Mouse (Mus musculus) limb, embryonic 11.5 days (tissue): ENCODE results near the gene Rere. TPM values are rescaled to one million over a fixed set of nuclear protein-coding genes. Genes with fewer than 3 reads are reported as not detected.

Experiments used
- ATAC-seq: fragments of 200-750 bp; cut with Nextera tagmentation; 2 replicates; pipeline ENCODE4 v1.8.0; 2017; ENCODE audit warnings: low read depth; ENCODE audit not compliant: insufficient number of reproducible peaks, low FRiP score, low TSS enrichment
- DNase-seq: peaks from one replicate; pipeline ENCODE4 v3.0.0-alpha.2; 2015; ENCODE audit warnings: low spot score
- H3K27ac ChIP-seq: fragments of 300-500 bp; sonication (generic); replicated peaks from 2 replicates; pipeline ENCODE4 v1.5.1; 2014; ENCODE audit warnings: low read depth, mild to moderate bottlenecking, low read length
- H3K27me3 ChIP-seq: fragments of 300-500 bp; sonication (generic); 2 replicates; pipeline ENCODE4 v1.6.1; 2014; ENCODE audit warnings: mild to moderate bottlenecking, low read length, mixed read lengths; ENCODE audit not compliant: control insufficient read depth, insufficient read depth
- H3K36me3 ChIP-seq: fragments of 300-500 bp; sonication (generic); 2 replicates; pipeline ENCODE4 v1.6.1; 2014; ENCODE audit warnings: mild to moderate bottlenecking, low read length, moderate library complexity, mixed read lengths; ENCODE audit not compliant: control insufficient read depth, insufficient read depth
- H3K4me1 ChIP-seq: fragments of 300-500 bp; sonication (generic); 2 replicates; pipeline ENCODE4 v1.6.1; 2014; ENCODE audit warnings: low read length, mixed read lengths; ENCODE audit not compliant: control insufficient read depth, insufficient read depth
- H3K4me2 ChIP-seq: fragments of 300-500 bp; sonication (generic); 2 replicates; pipeline ENCODE4 v1.6.1; 2014; ENCODE audit warnings: low read depth, mild to moderate bottlenecking, moderate library complexity; ENCODE audit not compliant: severe bottlenecking
- H3K4me3 ChIP-seq: fragments of 300-500 bp; sonication (generic); 2 replicates; pipeline ENCODE4 v1.5.1; 2014; ENCODE audit warnings: low read depth, low read length
- H3K9ac ChIP-seq: fragments of 300-500 bp; sonication (generic); 2 replicates; pipeline ENCODE4 v1.6.1; 2014; ENCODE audit warnings: mild to moderate bottlenecking, low read length
- H3K9me3 ChIP-seq: fragments of 300-500 bp; sonication (generic); 2 replicates; pipeline ENCODE4 v1.6.1; 2016; ENCODE audit warnings: low read length; ENCODE audit not compliant: control insufficient read depth
- WGBS: fragments of 180-500 bp; shearing (Covaris S2); extraction: QIAGEN DNeasy Blood & Tissue Kit; methylation state at CpG from one replicate; pipeline ENCODE4 v1.1.7; 2014; 5-methylcytosine and 5-hydroxymethylcytosine counted together
- polyA plus RNA-seq: library from polyadenylated mRNA; unstranded; fragments of >200 nt; fragmentation: Nextera tagmentation; extraction: Ambion mirVana; gene quantifications from 2 replicates; pipeline ENCODE4 v1.2.1, GENCODE M21; 2014

Gene Rere
- polyA plus RNA-seq, 1 experiment from 2014 or later, result 37.9 TPM

- ATAC-seq (peak; percentile 40; the same call in 1 of the 2 replicates), DNase-seq (peak; percentile 77)
- Histone ChIP-seq H3K4me1 (no peaks in the 10 kb centered on the region), H3K4me3 (no peak overlapping the region), H3K36me3 (peaks cover 45% of the 10 kb centered on the region), H3K27me3 (no peaks in the 10 kb centered on the region), H3K4me2 (no peak overlapping the region), H3K27ac (no peak overlapping the region), H3K9me3 (no peaks in the 10 kb centered on the region), H3K9ac (no peak overlapping the region)
- 65% methylated on average over 5 of the region's 5 CpGs for WGBS
These were observed 33.4 kb upstream of the Rere start for GRCm38 (mm10) chr4:150248009-150248408.

GRCm38 (mm10) chr4:150248917-150249316 lies 32.5 kb upstream of the Rere start:
- Histone ChIP-seq H3K4me1 (no peaks in the 10 kb centered on the region), H3K4me2 (no peak overlapping the region), H3K27ac (no peak overlapping the region), H3K9ac (no peak overlapping the region), H3K27me3 (no peaks in the 10 kb centered on the region), H3K36me3 (peaks cover 40% of the 10 kb centered on the region), H3K9me3 (no peaks in the 10 kb centered on the region), H3K4me3 (no peak overlapping the region)
- WGBS, result 91% methylated on average over 5 of the region's 5 CpGs
- DNase-seq (no peak), ATAC-seq (no peak)

- Histone ChIP-seq H3K4me1 (no peaks in the 10 kb centered on the region), H3K9ac (no peak overlapping the region), H3K4me2 (no peak overlapping the region), H3K27me3 (no peaks in the 10 kb centered on the region), H3K9me3 (no peaks in the 10 kb centered on the region), H3K4me3 (no peak overlapping the region), H3K27ac (no peak overlapping the region), H3K36me3 (peaks cover 33% of the 10 kb centered on the region)
- ATAC-seq (no peak), DNase-seq (no peak)
- whole genome bisulfite sequencing, result 78% methylated on average over 5 of the region's 5 CpGs
These were observed 31.6 kb upstream of the Rere start for GRCm38 (mm10) chr4:150249731-150250270.

GRCm38 (mm10) chr4:150250549-150251422 lies 30.7 kb upstream of the Rere start:
- Histone ChIP-seq H3K4me2 (no peak overlapping the region), H3K36me3 (peaks cover 27% of the 10 kb centered on the region), H3K27ac (no peak overlapping the region), H3K4me3 (no peak overlapping the region), H3K27me3 (no peaks in the 10 kb centered on the region), H3K9ac (no peak overlapping the region), H3K4me1 (no peaks in the 10 kb centered on the region), H3K9me3 (no peaks in the 10 kb centered on the region)
- WGBS, result 71% methylated on average over 18 of the region's 18 CpGs
- DNase-seq (no peak), ATAC-seq (no peak)

- H3K36me3 ChIP-seq, result peaks cover 3% of the 10 kb centered on the region; the same call in 1 of the 2 replicates
- 72% methylated on average over 4 of the region's 4 CpGs for WGBS
- DNase-seq, result no peak
- no peak overlapping the region for H3K27ac ChIP-seq
- H3K27me3 ChIP-seq, result no peaks in the 10 kb centered on the region
- no peak overlapping the region for H3K4me2 ChIP-seq
- no peak overlapping the region for H3K9ac ChIP-seq
- no peak for ATAC-seq
- H3K4me3 ChIP-seq, result no peak overlapping the region
- H3K4me1 ChIP-seq, result no peaks in the 10 kb centered on the region
- H3K9me3 ChIP-seq, result no peaks in the 10 kb centered on the region
These were observed 27.0 kb upstream of the Rere start for GRCm38 (mm10) chr4:150254416-150254815.

GRCm38 (mm10) chr4:150255181-150255580 lies 26.3 kb upstream of the Rere start:
- no peak overlapping the region for H3K27ac ChIP-seq
- no peak overlapping the region for H3K4me3 ChIP-seq
- H3K4me2 ChIP-seq, result no peak overlapping the region
- no peak overlapping the region for H3K9ac ChIP-seq
- H3K9me3 ChIP-seq, result no peaks in the 10 kb centered on the region
- DNase-seq, result no peak
- H3K4me1 ChIP-seq, result no peaks in the 10 kb centered on the region
- 85% methylated on average over 7 of the region's 7 CpGs for WGBS
- H3K36me3 ChIP-seq, result no peaks in the 10 kb centered on the region; the same call in 1 of the 2 replicates
- H3K27me3 ChIP-seq, result no peaks in the 10 kb centered on the region
- no peak for ATAC-seq

GRCm38 (mm10) chr4:150257252-150258204 lies 23.9 kb upstream of the Rere start:
- H3K36me3 ChIP-seq, result no peaks in the 10 kb centered on the region
- no peak overlapping the region for H3K9ac ChIP-seq
- no peak overlapping the region for H3K27ac ChIP-seq
- DNase-seq (peak; percentile 93), ATAC-seq (peak; percentile 75; the same call in 1 of the 2 replicates)
- H3K27me3 ChIP-seq, result no peaks in the 10 kb centered on the region
- no peak overlapping the region for H3K4me3 ChIP-seq
- no peak overlapping the region for H3K4me2 ChIP-seq
- H3K9me3 ChIP-seq, result no peaks in the 10 kb centered on the region
- no peaks in the 10 kb centered on the region for H3K4me1 ChIP-seq
- 59% methylated on average over 20 of the region's 20 CpGs for WGBS

- Histone ChIP-seq H3K4me3 (no peak overlapping the region), H3K4me2 (no peak overlapping the region), H3K9me3 (no peaks in the 10 kb centered on the region), H3K27ac (no peak overlapping the region), H3K9ac (no peak overlapping the region), H3K4me1 (no peaks in the 10 kb centered on the region), H3K27me3 (no peaks in the 10 kb centered on the region), H3K36me3 (no peaks in the 10 kb centered on the region)
- DNase-seq, result no peak
- ATAC-seq, result no peak
- WGBS, result 73% methylated on average over 14 of the region's 14 CpGs
These were observed 23.1 kb upstream of the Rere start for GRCm38 (mm10) chr4:150258388-150258787.
